Mouse (Mus musculus): ENCODE results near the gene Arhgap27.

DNA sequence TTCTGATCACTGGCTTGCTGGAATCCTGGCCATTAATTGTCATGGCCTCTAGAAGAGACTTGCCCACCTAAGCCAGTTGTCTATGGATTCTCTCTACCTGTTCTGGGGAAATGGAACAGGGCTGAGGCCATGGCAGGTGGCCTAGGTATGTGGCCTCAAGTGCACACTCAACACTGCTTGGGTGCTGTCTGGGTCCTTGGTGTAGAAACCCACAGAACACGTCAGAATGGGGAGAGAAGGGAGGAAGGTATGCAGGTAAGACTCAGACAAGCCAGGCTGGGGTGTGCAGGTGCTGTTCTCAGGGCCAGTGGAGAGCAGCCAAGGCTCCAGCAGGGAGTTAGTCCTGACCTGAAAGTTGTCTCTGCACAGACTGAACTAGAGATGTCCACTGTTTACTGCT lies 45.5 kb downstream of the Arhgap27 start:
- TF ChIP-seq CTCF (conservative IDR thresholded peaks at IDR 0.05 in 1 of 2, IDR thresholded peaks at IDR 0.05 in 1 of 2; ENCODE audit: low read depth in 2 of 2, low read length in 2 of 2) (no peak), MAX (IDR thresholded peaks at IDR 0.05; ENCODE audit: low read length) (no peak), USF2 (conservative IDR thresholded peaks at IDR 0.05; ENCODE audit: low read depth, low read length) (no peak), HCFC1 (IDR thresholded peaks at IDR 0.05; ENCODE audit: low read depth, low read length) (no peak), BHLHE40 (IDR thresholded peaks at IDR 0.05; ENCODE audit: low read depth, low read length) (no peak), NRF1 (IDR thresholded peaks at IDR 0.05; ENCODE audit: low read depth, low read length) (no peak), ZNF384 (IDR thresholded peaks at IDR 0.05; ENCODE audit: low read depth, low read length) (no peak), MEF2A (IDR thresholded peaks at IDR 0.05; ENCODE audit: borderline replicate concordance, low read depth, low read length) (no peak), ZKSCAN1 (IDR thresholded peaks at IDR 0.05; ENCODE audit: borderline replicate concordance, low read depth, low read length) (no peak), POLR2A (IDR thresholded peaks at IDR 0.05; ENCODE audit: low read depth, low read length) (no peak), POLR2AphosphoS2 (IDR thresholded peaks at IDR 0.05; ENCODE audit: low read depth, low read length) (no peak), ELF1 (IDR thresholded peaks at IDR 0.05; ENCODE audit: low read depth, low read length) (no peak), NELFE (IDR thresholded peaks at IDR 0.05; ENCODE audit: low read depth, low read length) (no peak), SIN3A (IDR thresholded peaks at IDR 0.05; ENCODE audit: low read length) (no peak)
